Mouse (Mus musculus) megakaryocyte, adult 5-6 weeks (primary cell): ENCODE results near the gene Cd300ld4. TPM values are rescaled to one million over a fixed set of nuclear protein-coding genes. Genes with fewer than 3 reads are reported as not detected.
"Not testable (repeated sequence)": the region's sequence is repeated elsewhere in the genome, so short reads cannot be mapped to it uniquely, and the experiment has no call there.

ENCODE experiments used
- ATAC-seq: 2 replicates; pipeline ENCODE4 v1.8.0; 2016; ENCODE audit warnings: mild to moderate bottlenecking, inconsistent platforms; ENCODE audit not compliant: poor library complexity, severe bottlenecking
- total RNA-seq, 2 experiments: library from RNA; stranded (forward) in 1 of 2; stranded (reverse) in 1 of 2; fragments of 153-499, 151-499 nt in 1 of 2; fragments of 221-1000, 200-1000 nt in 1 of 2; gene quantifications; 2 replicates each; pipeline versions ENCODE4 v1.2.3 to v1.2.4; 2015 to 2017

Gene Cd300ld4
- total RNA-seq (2015) (2.2 TPM in 1 of 2 replicates, not detected in the other), total RNA-seq (2017) (not detected in 2 replicates)

- ATAC-seq = not testable (repeated sequence)
Observed at GRCm38 (mm10) chr11:115026912-115027311, at the start of gene Cd300ld4. Cd300ld4 (minus strand) TSS chr11:115027012.

- no peak for ATAC-seq
Observed at GRCm38 (mm10) chr11:115075859-115076258, 49.0 kb upstream of the Cd300ld4 start.

GRCm38 (mm10) chr11:115075407-115075806 lies 48.6 kb upstream of the Cd300ld4 start:
- no peak for ATAC-seq

- ATAC-seq = no peak
Observed at GRCm38 (mm10) chr11:115073002-115073401, 46.2 kb upstream of the Cd300ld4 start.

GRCm38 (mm10) chr11:115071631-115072294 lies 45.0 kb upstream of the Cd300ld4 start:
- peak; percentile 71 for ATAC-seq

- no peak for ATAC-seq
Observed at GRCm38 (mm10) chr11:115071015-115071551, 44.3 kb upstream of the Cd300ld4 start.

- ATAC-seq = peak; percentile 65
Observed at GRCm38 (mm10) chr11:115066768-115067167, 40.0 kb upstream of the Cd300ld4 start.

GRCm38 (mm10) chr11:115062077-115062476 lies 35.3 kb upstream of the Cd300ld4 start, which contains the start of gene Cd300e:
Cd300e (minus strand) TSS chr11:115062177.
- no peak for ATAC-seq

GRCm38 (mm10) chr11:115059797-115060196 lies 33.0 kb upstream of the Cd300ld4 start:
- ATAC-seq = peak; percentile 88

GRCm38 (mm10) chr11:115058701-115059100 lies 31.9 kb upstream of the Cd300ld4 start:
- ATAC-seq = no peak

GRCm38 (mm10) chr11:115054537-115054936 lies 27.7 kb upstream of the Cd300ld4 start:
- peak; percentile 55 for ATAC-seq

GRCm38 (mm10) chr11:115052991-115053390 lies 26.2 kb upstream of the Cd300ld4 start:
- no peak for ATAC-seq

- ATAC-seq = no peak
Observed at GRCm38 (mm10) chr11:115052206-115052605, 25.4 kb upstream of the Cd300ld4 start.

GRCm38 (mm10) chr11:115049282-115049895 lies 22.6 kb upstream of the Cd300ld4 start:
- ATAC-seq = peak; percentile 65

- ATAC-seq = 0 out of 2 replicates have a peak, but pooled peaks have one; percentile 40
Observed at GRCm38 (mm10) chr11:115048259-115048658, 21.4 kb upstream of the Cd300ld4 start, which contains the start of gene Cd300ld3. Cd300ld3 (minus strand) TSS chr11:115048409.

GRCm38 (mm10) chr11:115037669-115038068 lies 10.9 kb upstream of the Cd300ld4 start, which contains the start of gene Cd300ld5:
Cd300ld5 (minus strand) TSS chr11:115037769.
- not testable (repeated sequence) for ATAC-seq

GRCm38 (mm10) chr11:115016093-115016492 lies 10.7 kb downstream of the Cd300ld4 start, which contains the start of gene Cd300ld2:
Cd300ld2 (minus strand) TSS chr11:115016193.
- not testable (repeated sequence) for ATAC-seq

GRCm38 (mm10) chr11:115004070-115004469 lies 22.7 kb downstream of the Cd300ld4 start:
- peak; percentile 85 for ATAC-seq

- ATAC-seq = peak; percentile 57
Observed at GRCm38 (mm10) chr11:115001474-115002040, 25.3 kb downstream of the Cd300ld4 start, which contains the start of gene Cd300c2. Cd300c2 (minus strand) TSS chr11:115001880.

- peak; percentile 93 for ATAC-seq
Observed at GRCm38 (mm10) chr11:114989793-114990192, 37.0 kb downstream of the Cd300ld4 start, which contains the start of gene Cd300ld. Cd300ld (minus strand) TSS chr11:114989922.

- ATAC-seq = no peak
Observed at GRCm38 (mm10) chr11:114981866-114982265, 44.9 kb downstream of the Cd300ld4 start.
